Mouse (Mus musculus): ENCODE measurements at regions not wholly inside any gene's neighbourhood (a gene's known extent, or its start where the extent isn't known, plus 50 kb on each side); places are given as distances from the start of the nearest gene placed in this dataset.

DNA sequence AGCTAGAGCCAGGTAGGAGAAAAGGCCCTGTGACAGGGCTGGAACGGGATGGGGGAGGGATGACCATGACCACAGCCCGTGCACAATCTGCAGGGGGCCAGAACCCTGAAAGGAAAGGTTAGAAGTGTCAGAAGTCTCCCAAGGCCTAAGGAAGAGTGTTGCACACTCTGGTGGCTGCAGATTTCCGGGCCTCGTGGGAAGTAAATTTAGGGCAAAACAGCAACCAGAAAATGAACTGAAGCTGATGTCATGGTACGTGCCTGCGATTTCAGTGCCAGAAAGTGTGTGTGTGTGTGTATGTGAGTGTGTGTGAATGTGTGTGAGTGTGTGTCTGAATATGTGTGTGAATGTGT lies 93.7 kb downstream of the Mn1 start:
- no peak for TF ChIP-seq CTCF (IDR thresholded peaks at IDR 0.05; ENCODE audit: low read depth)
- no peak for TF ChIP-seq EP300 (IDR thresholded peaks at IDR 0.05; ENCODE audit: low read depth)
